Mouse (Mus musculus) layer of hippocampus, postnatal 36 days (tissue): ENCODE results near the gene Slc12a3. TPM values are rescaled to one million over a fixed set of nuclear protein-coding genes. Genes with fewer than 3 reads are reported as not detected.
"Not testable (repeated sequence)": the region's sequence is repeated elsewhere in the genome, so short reads cannot be mapped to it uniquely, and the experiment has no call there.

Source experiments
- DNase-seq, 2 experiments: peaks; one replicate each; pipeline ENCODE4 v3.0.0; 2022
- total RNA-seq, 2 experiments: library from RNA; stranded (reverse); gene quantifications; 2 replicates each; pipeline ENCODE4 v1.2.3; 2021

Gene Slc12a3
- total RNA-seq, 2 experiments from 2014 or later = 0.18 to 0.20 TPM

- DNase-seq = no peak
These were observed 47.6 kb downstream of the Slc12a3 start for GRCm38 (mm10) chr8:94376580-94376979.

DNA sequence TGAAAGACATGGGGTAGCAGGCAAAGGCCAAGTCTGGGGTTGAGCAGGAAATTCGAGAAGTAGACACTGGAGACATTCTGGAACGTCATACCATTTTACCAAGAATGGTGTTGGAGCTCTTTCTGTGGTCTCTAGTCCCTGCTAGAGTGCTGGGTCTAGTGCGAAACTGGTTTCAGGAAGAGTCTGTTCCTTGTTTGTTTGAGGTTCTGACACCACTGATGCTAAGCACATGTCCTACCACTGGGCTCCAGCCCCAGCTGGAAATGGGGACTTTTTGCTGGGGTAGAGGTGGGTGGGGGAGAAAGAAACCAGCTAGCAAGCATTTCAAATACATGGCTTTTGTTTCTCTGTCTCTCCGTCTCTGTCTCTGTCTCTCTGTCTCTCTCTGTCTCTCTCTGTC, 48.0 kb downstream of the Slc12a3 start:
- no peak for DNase-seq

- DNase-seq = no peak
These were observed 48.8 kb downstream of the Slc12a3 start for GRCm38 (mm10) chr8:94377714-94378205.

DNA sequence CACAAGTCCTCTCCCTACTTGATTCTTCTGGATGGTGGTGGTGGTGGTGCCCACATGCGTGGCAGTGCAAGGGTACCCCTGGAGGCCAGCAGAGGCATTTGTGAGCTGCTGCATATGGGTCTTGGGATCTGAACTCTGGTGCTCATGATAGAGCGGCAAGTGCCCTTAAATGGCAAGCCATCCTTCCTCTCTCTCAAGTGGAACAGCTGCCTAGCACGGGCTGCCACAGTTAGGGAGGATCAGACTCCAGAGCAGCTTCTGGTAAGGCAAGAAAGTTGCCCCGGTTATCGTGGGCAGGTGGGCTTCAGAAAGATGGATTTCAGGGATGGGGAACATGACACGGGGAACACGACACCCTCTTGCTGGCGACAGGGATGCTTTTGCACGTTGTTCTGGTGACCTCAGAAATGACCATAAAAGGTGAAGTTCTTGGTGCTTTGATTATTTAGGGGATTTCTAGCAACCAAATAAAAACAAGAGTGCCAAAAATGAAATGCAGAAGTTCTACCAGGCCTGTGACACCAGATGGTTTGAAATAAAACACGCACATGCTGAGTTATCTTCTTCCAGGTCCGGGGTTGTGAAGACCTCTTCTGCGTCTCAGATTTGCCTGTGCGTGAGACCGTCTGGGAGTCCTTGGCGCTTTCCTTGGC, 49.9 kb downstream of the Slc12a3 start:
- no peak for DNase-seq

- DNase-seq = no peak
These were observed 50.7 kb downstream of the Slc12a3 start for GRCm38 (mm10) chr8:94379686-94380085.

DNA sequence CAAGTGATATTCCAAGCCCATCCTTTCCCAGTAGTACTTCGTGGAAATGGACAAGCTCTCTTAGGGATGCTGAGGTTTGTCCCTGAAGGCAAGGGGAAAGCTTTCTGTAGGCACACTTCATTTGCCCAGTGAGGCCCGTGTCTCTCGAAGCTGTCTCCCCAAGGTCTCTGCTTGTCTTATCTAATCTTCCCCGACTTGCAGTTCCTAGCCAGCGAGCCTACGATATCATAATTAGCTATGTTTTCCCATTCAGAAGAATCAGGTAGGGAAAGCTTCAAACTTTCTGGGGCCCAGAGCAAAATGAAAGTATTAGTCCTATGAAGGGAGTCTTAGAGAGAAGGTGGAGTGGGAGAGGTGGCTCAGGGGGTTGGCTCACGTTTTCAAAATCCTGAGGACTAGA, 55.2 kb downstream of the Slc12a3 start:
- no peak for DNase-seq

GRCm38 (mm10) chr8:94385506-94386213, 56.7 kb downstream of the Slc12a3 start:
- DNase-seq = no peak

GRCm38 (mm10) chr8:94386214-94387026, 57.4 kb downstream of the Slc12a3 start, which contains the start of gene Herpud1:
Gene Herpud1, plus strand, starts transcription at chr8:94386438.
- DNase-seq = peak; percentile 98 to 99

- peak; percentile 66 to 69 for DNase-seq
These were observed 58.2 kb downstream of the Slc12a3 start for GRCm38 (mm10) chr8:94387027-94387684.

DNA sequence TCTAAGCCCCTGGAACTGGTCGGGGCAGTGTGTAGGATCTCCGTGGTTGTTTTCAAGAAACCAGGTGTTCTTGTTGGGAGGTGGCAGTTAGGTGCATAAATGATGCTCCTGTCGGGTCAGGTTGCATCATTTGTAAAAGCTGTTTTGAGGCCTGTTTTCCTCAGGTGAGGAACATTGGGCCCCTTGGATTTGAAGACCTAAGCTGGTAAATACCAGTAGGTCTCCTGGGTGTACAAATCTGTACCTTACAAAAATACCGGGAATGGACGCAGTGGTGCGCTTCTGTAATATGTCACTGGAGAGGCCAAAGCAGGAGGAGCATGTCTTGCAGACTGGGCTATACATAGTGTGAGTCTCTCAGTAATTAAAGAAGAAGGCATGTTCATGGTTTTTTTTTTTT, 58.8 kb downstream of the Slc12a3 start:
- no peak for DNase-seq

- DNase-seq = no peak
These were observed 60.5 kb downstream of the Slc12a3 start for GRCm38 (mm10) chr8:94389531-94389930.

DNA sequence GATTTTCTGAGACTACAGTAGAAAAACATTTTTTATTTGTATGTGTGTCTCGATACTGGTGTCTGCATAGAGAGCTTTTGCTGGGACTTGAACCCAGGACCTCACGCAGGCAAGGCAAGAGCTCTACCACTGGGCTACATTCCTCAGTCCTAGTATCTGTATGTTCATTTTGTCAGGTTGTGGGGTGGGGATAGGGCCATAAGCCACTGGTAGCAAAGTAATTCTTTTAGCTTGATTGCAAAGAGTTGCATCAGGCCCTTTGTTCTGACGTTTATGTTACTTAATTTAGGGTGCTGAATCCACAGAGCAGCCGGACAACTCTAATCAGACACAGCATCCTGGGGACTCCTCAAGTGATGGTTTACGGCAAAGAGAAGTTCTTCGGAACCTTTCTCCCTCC, 61.4 kb downstream of the Slc12a3 start:
- no peak for DNase-seq

DNA sequence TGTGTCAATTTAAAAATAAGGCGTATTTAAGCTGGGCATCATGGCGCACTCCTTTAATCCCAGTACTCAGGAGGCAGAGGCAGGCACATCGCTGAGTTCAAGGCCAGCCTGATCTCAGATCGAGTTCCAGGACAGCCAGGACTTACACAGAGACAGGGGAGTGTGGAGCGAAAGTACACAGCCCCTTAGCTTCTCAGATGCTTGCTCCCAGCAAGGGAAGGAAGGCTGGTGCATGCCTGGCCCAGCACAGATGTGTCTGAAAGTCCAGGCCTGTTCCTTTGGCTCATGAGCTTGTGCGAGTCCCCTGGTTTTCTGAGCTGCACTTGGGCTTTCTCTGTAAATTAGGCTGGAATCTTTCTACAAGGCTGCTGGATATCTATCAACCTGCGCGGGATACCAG, 61.9 kb downstream of the Slc12a3 start:
- no peak for DNase-seq

DNA sequence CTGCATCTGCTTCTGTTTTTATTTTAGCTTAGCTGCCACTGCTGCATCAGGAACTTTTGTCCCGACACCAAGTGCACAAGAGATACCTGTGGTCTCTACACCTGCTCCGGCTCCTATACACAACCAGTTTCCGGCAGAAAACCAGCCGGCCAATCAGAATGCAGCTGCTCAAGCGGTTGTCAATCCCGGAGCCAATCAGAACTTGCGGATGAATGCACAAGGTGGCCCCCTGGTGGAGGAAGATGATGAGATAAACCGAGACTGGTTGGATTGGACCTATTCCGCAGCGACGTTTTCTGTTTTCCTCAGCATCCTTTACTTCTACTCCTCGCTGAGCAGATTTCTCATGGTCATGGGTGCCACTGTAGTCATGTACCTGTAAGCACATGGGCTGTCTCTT, 63.1 kb downstream of the Slc12a3 start:
- DNase-seq = no peak

GRCm38 (mm10) chr8:94392648-94393047, 63.6 kb downstream of the Slc12a3 start:
- no peak for DNase-seq

GRCm38 (mm10) chr8:94395851-94396540, 67.0 kb downstream of the Slc12a3 start:
- DNase-seq = no peak

GRCm38 (mm10) chr8:94396964-94397657, 68.1 kb downstream of the Slc12a3 start:
- DNase-seq = no peak

DNA sequence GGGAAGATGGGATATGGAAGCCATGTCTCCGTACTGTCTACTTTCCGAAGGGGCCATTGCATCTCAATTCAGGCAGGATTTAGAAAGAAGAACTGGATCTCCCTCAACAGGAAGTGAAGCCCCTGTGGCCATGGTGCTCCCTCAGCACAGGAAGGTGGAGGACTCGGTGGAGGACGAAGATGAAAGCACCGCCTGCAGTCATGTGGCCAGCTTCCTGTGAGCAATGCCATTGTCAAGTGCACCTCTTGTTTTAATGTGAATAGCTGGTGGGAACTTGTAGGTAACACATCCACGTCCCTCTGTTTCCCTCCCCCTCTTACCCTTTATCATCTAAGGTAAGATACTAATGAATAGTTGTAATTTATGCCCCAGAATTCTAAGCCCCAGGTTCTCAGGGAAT, 69.6 kb downstream of the Slc12a3 start:
- DNase-seq = no peak

DNA sequence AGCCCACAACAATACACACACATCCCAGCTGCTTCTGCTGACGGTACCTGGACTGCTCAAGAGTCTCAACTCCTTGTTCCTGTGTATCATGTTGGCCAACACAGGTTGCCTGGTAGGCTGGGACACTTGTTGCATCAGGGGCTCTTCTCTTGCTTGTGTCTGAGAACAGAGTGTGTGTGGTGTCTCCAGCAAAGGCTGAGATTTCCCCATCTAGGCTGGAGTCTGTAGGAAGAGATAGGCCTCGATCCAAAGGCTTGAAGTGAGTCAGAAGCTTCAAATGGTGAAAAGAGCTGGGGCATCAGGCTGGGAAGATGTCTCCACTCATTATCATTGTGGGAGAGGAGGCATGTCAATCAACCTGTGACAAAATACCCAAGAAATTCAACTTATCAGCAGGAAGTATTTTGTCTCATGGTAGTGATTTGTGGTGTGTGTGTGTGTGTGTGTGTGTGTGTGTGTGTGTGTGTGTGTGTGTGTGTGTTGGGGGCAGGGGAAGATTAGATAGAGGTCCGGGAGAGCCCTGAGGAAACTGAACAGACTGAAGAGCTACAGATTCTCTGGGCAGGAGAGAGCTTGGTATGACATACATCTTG, 70.5 kb downstream of the Slc12a3 start:
- DNase-seq = no peak

DNA sequence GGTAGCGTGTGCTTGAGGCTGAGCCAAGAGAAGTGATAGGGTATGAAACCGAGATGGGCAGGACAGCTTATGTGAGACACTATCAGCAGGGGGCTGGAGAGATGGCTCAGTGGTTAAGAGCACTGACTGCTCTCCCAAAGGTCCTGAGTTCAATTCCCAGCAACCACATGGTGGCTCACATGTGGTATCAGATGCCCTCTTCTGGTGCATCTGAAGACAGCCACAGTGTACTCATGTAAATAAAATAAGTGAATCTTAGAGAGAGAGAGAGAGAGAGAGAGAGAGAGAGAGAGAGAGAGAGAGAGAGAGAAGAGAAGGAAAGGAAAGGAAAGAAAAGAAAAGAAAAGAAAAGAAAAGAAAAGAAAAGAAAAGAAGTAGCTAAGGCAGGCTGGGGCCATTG, 71.0 kb downstream of the Slc12a3 start:
- DNase-seq = not testable (repeated sequence)
